Mouse (Mus musculus): Measurements from ENCODE around the gene S100a1. TPM values are rescaled to one million over a fixed set of nuclear protein-coding genes. Genes with fewer than 3 reads are reported as not detected.

Gene S100a1
- 16.4 and 27.5 TPM in 2 replicates for total RNA-seq (2014; rRNA removed)
- polyA plus RNA-seq (2015; fragmentation: Nextera tagmentation; extraction: Ambion mirVana), result 54.2 and 59.9 TPM in 2 replicates

- H3K4me2 ChIP-seq (ENCODE audit: low read depth, low read length, poor library complexity, severe bottlenecking), result peak within 1 kb of the TSS; percentile 61
- H3K27me3 ChIP-seq (ENCODE audit: insufficient read depth, low read length), result peaks cover 29% of the 10 kb centered on the region
- H3K4me1 ChIP-seq (ENCODE audit: insufficient read depth, low read length), result peaks cover 8% of the 10 kb centered on the region; the same call in 1 of the 2 replicates
- peak within 1 kb of the TSS; percentile 35 for H3K4me3 ChIP-seq (ENCODE audit: low read depth, low read length)
- peak; percentile 43 for TF ChIP-seq CTCF (IDR thresholded peaks at IDR 0.05)
- H3K9me3 ChIP-seq (ENCODE audit: low read length), result no peaks in the 10 kb centered on the region
- ATAC-seq (ENCODE audit: low FRiP score), result no peak
- H3K9ac ChIP-seq (replicated peaks; ENCODE audit: low read length, poor library complexity, severe bottlenecking), result peak within 1 kb of the TSS; percentile 24; the same call in 1 of the 2 replicates
- no peaks in the 10 kb centered on the region for H3K36me3 ChIP-seq (ENCODE audit: insufficient read depth, low read length)
- 6% methylated on average over 25 of the region's 25 CpGs for WGBS
- DNase-seq (ENCODE audit: low spot score), result peak; percentile 46
- H3K27ac ChIP-seq (ENCODE audit: low read depth, low read length), result no peak within 1 kb of the TSS
Observed at GRCm38 (mm10) chr3:90513796-90514590, at the start of gene S100a1, which contains the start of gene S100a13. Gene S100a1 (minus strand): TSS chr3:90514392. Gene S100a13 (plus strand): TSS chr3:90514435.

- H3K9me3 ChIP-seq (ENCODE audit: low read length), result no peaks in the 10 kb centered on the region
- no peak within 1 kb of the TSS for H3K9ac ChIP-seq (replicated peaks; ENCODE audit: low read length, poor library complexity, severe bottlenecking)
- ATAC-seq (ENCODE audit: low FRiP score), result no peak
- DNase-seq (ENCODE audit: low spot score), result no peak
- no peak within 1 kb of the TSS for H3K27ac ChIP-seq (ENCODE audit: low read depth, low read length)
- H3K27me3 ChIP-seq (ENCODE audit: insufficient read depth, low read length), result no peaks in the 10 kb centered on the region
- WGBS, result 83% methylated on average over 6 of the region's 6 CpGs
- H3K4me1 ChIP-seq (ENCODE audit: insufficient read depth, low read length), result no peaks in the 10 kb centered on the region
- H3K36me3 ChIP-seq (ENCODE audit: insufficient read depth, low read length), result no peaks in the 10 kb centered on the region
- no peak for TF ChIP-seq CTCF (IDR thresholded peaks at IDR 0.05)
- H3K4me3 ChIP-seq (ENCODE audit: low read depth, low read length), result no peak within 1 kb of the TSS
- H3K4me2 ChIP-seq (ENCODE audit: low read depth, low read length, poor library complexity, severe bottlenecking), result no peak within 1 kb of the TSS
Observed at GRCm38 (mm10) chr3:90560008-90560628, 45.9 kb upstream of the S100a1 start, which contains the start of gene S100a3. Gene S100a3 (plus strand): TSS chr3:90560578.

- Histone ChIP-seq H3K27ac (ENCODE audit: low read depth, low read length) (no peak overlapping the region; the same call in 1 of the 2 replicates), H3K4me3 (ENCODE audit: low read depth, low read length) (no peak overlapping the region), H3K36me3 (ENCODE audit: insufficient read depth, low read length) (no peaks in the 10 kb centered on the region), H3K27me3 (ENCODE audit: insufficient read depth, low read length) (no peaks in the 10 kb centered on the region), H3K9me3 (ENCODE audit: low read length) (no peaks in the 10 kb centered on the region), H3K4me2 (ENCODE audit: low read depth, low read length, poor library complexity, severe bottlenecking) (no peak overlapping the region), H3K4me1 (ENCODE audit: insufficient read depth, low read length) (no peaks in the 10 kb centered on the region), H3K9ac (replicated peaks; ENCODE audit: low read length, poor library complexity, severe bottlenecking) (no peak overlapping the region)
- WGBS, result 36% methylated on average over 5 of the region's 5 CpGs
- DNase-seq (ENCODE audit: low spot score), result peak; percentile 85
- no peak for TF ChIP-seq CTCF (IDR thresholded peaks at IDR 0.05)
- peak; percentile 82 for ATAC-seq (ENCODE audit: low FRiP score)
Observed at GRCm38 (mm10) chr3:90555954-90556353, 41.8 kb upstream of the S100a1 start.

GRCm38 (mm10) chr3:90552231-90552630 lies 38.0 kb upstream of the S100a1 start:
- H3K27me3 ChIP-seq (ENCODE audit: insufficient read depth, low read length), result no peaks in the 10 kb centered on the region
- no peaks in the 10 kb centered on the region for H3K9me3 ChIP-seq (ENCODE audit: low read length)
- no peaks in the 10 kb centered on the region for H3K36me3 ChIP-seq (ENCODE audit: insufficient read depth, low read length)
- H3K4me3 ChIP-seq (ENCODE audit: low read depth, low read length), result no peak overlapping the region
- DNase-seq (ENCODE audit: low spot score) (no peak), ATAC-seq (ENCODE audit: low FRiP score) (no peak)
- no peak overlapping the region for H3K9ac ChIP-seq (replicated peaks; ENCODE audit: low read length, poor library complexity, severe bottlenecking)
- TF ChIP-seq CTCF (IDR thresholded peaks at IDR 0.05), result no peak
- no peaks in the 10 kb centered on the region for H3K4me1 ChIP-seq (ENCODE audit: insufficient read depth, low read length)
- H3K27ac ChIP-seq (ENCODE audit: low read depth, low read length), result no peak overlapping the region
- 86% methylated on average over 1 of the region's 2 CpGs for WGBS
- H3K4me2 ChIP-seq (ENCODE audit: low read depth, low read length, poor library complexity, severe bottlenecking), result no peak overlapping the region

- Histone ChIP-seq H3K4me2 (ENCODE audit: low read depth, low read length, poor library complexity, severe bottlenecking) (no peak overlapping the region), H3K4me3 (ENCODE audit: low read depth, low read length) (no peak overlapping the region), H3K27me3 (ENCODE audit: insufficient read depth, low read length) (no peaks in the 10 kb centered on the region), H3K4me1 (ENCODE audit: insufficient read depth, low read length) (no peaks in the 10 kb centered on the region), H3K36me3 (ENCODE audit: insufficient read depth, low read length) (no peaks in the 10 kb centered on the region), H3K9ac (replicated peaks; ENCODE audit: low read length, poor library complexity, severe bottlenecking) (no peak overlapping the region), H3K27ac (ENCODE audit: low read depth, low read length) (no peak overlapping the region), H3K9me3 (ENCODE audit: low read length) (no peaks in the 10 kb centered on the region)
- 97% methylated on average over 2 of the region's 2 CpGs for WGBS
- no peak for TF ChIP-seq CTCF (IDR thresholded peaks at IDR 0.05)
- ATAC-seq (ENCODE audit: low FRiP score) (no peak), DNase-seq (ENCODE audit: low spot score) (no peak)
Observed at GRCm38 (mm10) chr3:90550421-90550790, 36.2 kb upstream of the S100a1 start.

All from midbrain, postnatal 0 days (tissue).